Mouse (Mus musculus): ENCODE measurements at regions not wholly inside any gene's neighbourhood (a gene's known extent, or its start where the extent isn't known, plus 50 kb on each side); places are given as distances from the start of the nearest gene placed in this dataset.

GRCm38 (mm10) chr16:97252997-97253635 lies 82.6 kb upstream of the Dscam start:
- Histone ChIP-seq H3K27me3 (ENCODE audit: control insufficient read depth, insufficient read depth, low read length) (no peaks in the 10 kb centered on the region), H3K36me3 (ENCODE audit: control insufficient read depth, insufficient read depth, low read length) (no peaks in the 10 kb centered on the region), H3K27ac (ENCODE audit: insufficient read depth, low read depth, low read length) (no peak overlapping the region), H3K4me3 (ENCODE audit: low read depth, low read length) (no peak overlapping the region), H3K4me1 (ENCODE audit: control insufficient read depth, insufficient read depth, insufficient read length, low read length) (peaks cover 8% of the 10 kb centered on the region; the same call in 1 of the 2 replicates)
- WGBS = 49% methylated on average over 2 of the region's 2 CpGs
- no peak for TF ChIP-seq POLR2A (IDR thresholded peaks at IDR 0.05; ENCODE audit: low read depth, low read length)
- no peak for TF ChIP-seq CTCF (IDR thresholded peaks at IDR 0.05; ENCODE audit: extremely low read depth, insufficient read length, insufficient replicate concordance, low read depth, low read length)

GRCm38 (mm10) chr16:97258821-97259220 lies 88.3 kb upstream of the Dscam start:
- no peak overlapping the region for H3K27ac ChIP-seq (ENCODE audit: insufficient read depth, low read depth, low read length)
- no peak overlapping the region for H3K4me3 ChIP-seq (ENCODE audit: low read depth, low read length)
- no peaks in the 10 kb centered on the region for H3K36me3 ChIP-seq (ENCODE audit: control insufficient read depth, insufficient read depth, low read length)
- WGBS = 62% methylated on average over 6 of the region's 6 CpGs
- no peaks in the 10 kb centered on the region for H3K4me1 ChIP-seq (ENCODE audit: control insufficient read depth, insufficient read depth, insufficient read length, low read length)
- H3K27me3 ChIP-seq (ENCODE audit: control insufficient read depth, insufficient read depth, low read length) = no peaks in the 10 kb centered on the region; the same call in 1 of the 2 replicates
- TF ChIP-seq CTCF (IDR thresholded peaks at IDR 0.05; ENCODE audit: extremely low read depth, insufficient read length, insufficient replicate concordance, low read depth, low read length) (no peak), POLR2A (IDR thresholded peaks at IDR 0.05; ENCODE audit: low read depth, low read length) (no peak)

- Histone ChIP-seq H3K4me3 (ENCODE audit: low read depth, low read length) (no peak overlapping the region), H3K27ac (ENCODE audit: insufficient read depth, low read depth, low read length) (no peak overlapping the region), H3K36me3 (ENCODE audit: control insufficient read depth, insufficient read depth, low read length) (no peaks in the 10 kb centered on the region), H3K27me3 (ENCODE audit: control insufficient read depth, insufficient read depth, low read length) (no peaks in the 10 kb centered on the region; the same call in 1 of the 2 replicates), H3K4me1 (ENCODE audit: control insufficient read depth, insufficient read depth, insufficient read length, low read length) (no peaks in the 10 kb centered on the region)
- 27% methylated on average over 6 of the region's 6 CpGs for WGBS
- no peak for TF ChIP-seq POLR2A (IDR thresholded peaks at IDR 0.05; ENCODE audit: low read depth, low read length)
- no peak for TF ChIP-seq CTCF (IDR thresholded peaks at IDR 0.05; ENCODE audit: extremely low read depth, insufficient read length, insufficient replicate concordance, low read depth, low read length)
Observed at GRCm38 (mm10) chr16:97263451-97263850, 92.9 kb upstream of the Dscam start.

GRCm38 (mm10) chr16:97270417-97271133 lies 86.0 kb upstream of the Bace2 start:
- Histone ChIP-seq H3K4me3 (ENCODE audit: low read depth, low read length) (no peak overlapping the region), H3K36me3 (ENCODE audit: control insufficient read depth, insufficient read depth, low read length) (no peaks in the 10 kb centered on the region), H3K27ac (ENCODE audit: insufficient read depth, low read depth, low read length) (no peak overlapping the region), H3K27me3 (ENCODE audit: control insufficient read depth, insufficient read depth, low read length) (no peaks in the 10 kb centered on the region), H3K4me1 (ENCODE audit: control insufficient read depth, insufficient read depth, insufficient read length, low read length) (peaks cover 2% of the 10 kb centered on the region; the same call in 1 of the 2 replicates)
- no peak for TF ChIP-seq CTCF (IDR thresholded peaks at IDR 0.05; ENCODE audit: extremely low read depth, insufficient read length, insufficient replicate concordance, low read depth, low read length)
- TF ChIP-seq POLR2A (IDR thresholded peaks at IDR 0.05; ENCODE audit: low read depth, low read length) = no peak
- WGBS = 84% methylated on average over 7 of the region's 7 CpGs

- Histone ChIP-seq H3K36me3 (ENCODE audit: control insufficient read depth, insufficient read depth, low read length) (no peaks in the 10 kb centered on the region), H3K4me1 (ENCODE audit: control insufficient read depth, insufficient read depth, insufficient read length, low read length) (peaks cover 2% of the 10 kb centered on the region; the same call in 1 of the 2 replicates), H3K27me3 (ENCODE audit: control insufficient read depth, insufficient read depth, low read length) (no peaks in the 10 kb centered on the region), H3K27ac (ENCODE audit: insufficient read depth, low read depth, low read length) (no peak overlapping the region), H3K4me3 (ENCODE audit: low read depth, low read length) (no peak overlapping the region)
- 74% methylated on average over 8 of the region's 8 CpGs for WGBS
- TF ChIP-seq POLR2A (IDR thresholded peaks at IDR 0.05; ENCODE audit: low read depth, low read length) = no peak
- no peak for TF ChIP-seq CTCF (IDR thresholded peaks at IDR 0.05; ENCODE audit: extremely low read depth, insufficient read length, insufficient replicate concordance, low read depth, low read length)
Observed at GRCm38 (mm10) chr16:97271264-97271663, 85.3 kb upstream of the Bace2 start.

GRCm38 (mm10) chr16:97272035-97272631 lies 84.4 kb upstream of the Bace2 start:
- H3K4me3 ChIP-seq (ENCODE audit: low read depth, low read length) = peak overlapping the region; percentile 49

GRCm38 (mm10) chr16:97278913-97279312 lies 77.6 kb upstream of the Bace2 start:
- no peaks in the 10 kb centered on the region for H3K27me3 ChIP-seq (ENCODE audit: control insufficient read depth, insufficient read depth, low read length)
- H3K36me3 ChIP-seq (ENCODE audit: control insufficient read depth, insufficient read depth, low read length) = no peaks in the 10 kb centered on the region
- no peak overlapping the region for H3K4me3 ChIP-seq (ENCODE audit: low read depth, low read length)
- H3K4me1 ChIP-seq (ENCODE audit: control insufficient read depth, insufficient read depth, insufficient read length, low read length) = no peaks in the 10 kb centered on the region
- no peak for TF ChIP-seq CTCF (IDR thresholded peaks at IDR 0.05; ENCODE audit: extremely low read depth, insufficient read length, insufficient replicate concordance, low read depth, low read length)
- TF ChIP-seq POLR2A (IDR thresholded peaks at IDR 0.05; ENCODE audit: low read depth, low read length) = no peak
- H3K27ac ChIP-seq (ENCODE audit: insufficient read depth, low read depth, low read length) = no peak overlapping the region
- WGBS = 53% methylated on average over 1 of the region's 1 CpGs

More at GRCm38 (mm10) chr16:97272035-97272631, 84.4 kb upstream of the Bace2 start:
- 2% methylated on average over 12 of the region's 12 CpGs for WGBS
- Histone ChIP-seq H3K4me1 (ENCODE audit: control insufficient read depth, insufficient read depth, insufficient read length, low read length) (peaks cover 2% of the 10 kb centered on the region; the same call in 1 of the 2 replicates), H3K36me3 (ENCODE audit: control insufficient read depth, insufficient read depth, low read length) (no peaks in the 10 kb centered on the region), H3K27ac (ENCODE audit: insufficient read depth, low read depth, low read length) (no peak overlapping the region), H3K27me3 (ENCODE audit: control insufficient read depth, insufficient read depth, low read length) (no peaks in the 10 kb centered on the region)
- TF ChIP-seq CTCF (IDR thresholded peaks at IDR 0.05; ENCODE audit: extremely low read depth, insufficient read length, insufficient replicate concordance, low read depth, low read length) (peak; percentile 87; the same call in 1 of the 2 replicates), POLR2A (IDR thresholded peaks at IDR 0.05; ENCODE audit: low read depth, low read length) (no peak)
